30 mouse cellular contexts compared by ENCODE assay signal in genomic region chr6:121376159-121376558, GRCm38 (mm10). TPM values are rescaled to one million over a fixed set of nuclear protein-coding genes. Genes with fewer than 3 reads are reported as not detected.
DNase-seq lines count a peak whose midpoint lies in the region; ATAC-seq and TF ChIP-seq lines count a peak whose summit lies in the region.
"Had no signal": no experiment of that assay in that cellular context is flagged by ENCODE, and none has a peak within 500 bp of the region (broad histone marks: within the 10 kb centered on the region; RNA-seq: fewer than 3 reads in every experiment).

No protein-coding gene starts in this region.

- 56% methylated on average over 12 of the region's 12 CpGs for WGBS in heart, embryonic 11.5 days (ENCODE audit: insufficient replicate concordance)
- 52% methylated on average over 11 of the region's 12 CpGs for WGBS in heart, adult 2 months
- 85% methylated on average over 12 of the region's 12 CpGs for WGBS in forebrain, postnatal 0 days

- DNase-seq in adrenal gland, postnatal 10 days, result peak; percentile 36
- no peak for DNase-seq in adrenal gland, adult 8-10 months
- DNase-seq in heart, adult 2 months, result no peak
- DNase-seq in lung, postnatal 10 days, result peak; percentile 27
- no peak for DNase-seq in lung, postnatal 25 days (ENCODE audit: low spot score)
- DNase-seq in forebrain, postnatal 0 days, result no peak
- DNase-seq: cerebellum, adult 8-10 months; cerebellum, postnatal 36 days; embryo, embryonic 11 days; gastrocnemius, postnatal 10 days; heart, postnatal 36 days; kidney, postnatal 25 days; retina, postnatal 1 day; right cerebral cortex, postnatal 14 days; thymus, postnatal 14 days had no signal

- H3K36me3 ChIP-seq in heart, embryonic 11.5 days (ENCODE audit: control insufficient read depth, insufficient read depth, low read length), result no peaks in the 10 kb centered on the region
- no peaks in the 10 kb centered on the region for H3K36me3 ChIP-seq in heart, adult 2 months (ENCODE audit: control insufficient read depth, insufficient read depth, low read length)
- H3K36me3 ChIP-seq in E14TG2a.4 (ENCODE audit: insufficient read depth, low read length), result no peaks in the 10 kb centered on the region
- no peaks in the 10 kb centered on the region for H3K36me3 ChIP-seq in forebrain, postnatal 0 days (ENCODE audit: insufficient read depth)
- H3K36me3 ChIP-seq: embryonic facial prominence, embryonic 13.5 days; heart, embryonic 10.5 days; limb, embryonic 13.5 days; neural tube, embryonic 13.5 days had no signal

- H3K4me1 ChIP-seq in heart, embryonic 11.5 days (ENCODE audit: control insufficient read depth, insufficient read depth, low read length), result no peaks in the 10 kb centered on the region
- no peaks in the 10 kb centered on the region for H3K4me1 ChIP-seq in heart, adult 2 months (ENCODE audit: control insufficient read depth, insufficient read depth, low read length)
- peaks cover 27% of the 10 kb centered on the region for H3K4me1 ChIP-seq in E14TG2a.4 (replicated peaks; ENCODE audit: low read depth, low read length)
- H3K4me1 ChIP-seq in forebrain, postnatal 0 days (ENCODE audit: insufficient read depth), result no peaks in the 10 kb centered on the region
- H3K4me1 ChIP-seq: heart, embryonic 10.5 days had no signal

- intact Hi-C loops in heart, adult 2 months (cut with DNase I), result no loop called here

- no peaks in the 10 kb centered on the region for H3K9me3 ChIP-seq in heart, embryonic 11.5 days (replicated peaks; ENCODE audit: control insufficient read depth, low read length)
- H3K9me3 ChIP-seq in E14TG2a.4 (ENCODE audit: low read length), result no peaks in the 10 kb centered on the region
- H3K9me3 ChIP-seq in forebrain, postnatal 0 days (ENCODE audit: low read length), result no peaks in the 10 kb centered on the region
- H3K9me3 ChIP-seq: embryonic facial prominence, embryonic 13.5 days; heart, embryonic 10.5 days; hindbrain, embryonic 13.5 days; limb, embryonic 13.5 days; neural tube, embryonic 13.5 days had no signal

- ATAC-seq in heart, embryonic 11.5 days (replicated peaks; ENCODE audit: insufficient number of reproducible peaks, low FRiP score, low TSS enrichment), result 0 out of 2 replicates have a peak, but pooled peaks have one; percentile 18
- no peak for ATAC-seq in forebrain, postnatal 0 days
- ATAC-seq: forebrain, embryonic 16.5 days; intestine, postnatal 0 days had no signal

- no peak overlapping the region for H3K27ac ChIP-seq in heart, embryonic 11.5 days (ENCODE audit: low read depth, low read length)
- no peak overlapping the region for H3K27ac ChIP-seq in heart, adult 2 months
- no peak overlapping the region for H3K27ac ChIP-seq in forebrain, postnatal 0 days (ENCODE audit: low read depth, low read length)
- H3K27ac ChIP-seq: embryonic facial prominence, embryonic 13.5 days; heart, embryonic 10.5 days; hindbrain, embryonic 13.5 days; left cerebral cortex, adult 2 months; limb, embryonic 13.5 days; neural tube, embryonic 13.5 days had no signal

- no peak overlapping the region for H3K9ac ChIP-seq in heart, embryonic 11.5 days (ENCODE audit: low read depth, low read length)
- no peak overlapping the region for H3K9ac ChIP-seq in heart, adult 2 months (ENCODE audit: low read depth, low read length)
- H3K9ac ChIP-seq in forebrain, postnatal 0 days, result no peak overlapping the region
- H3K9ac ChIP-seq: embryonic facial prominence, embryonic 13.5 days; hindbrain, embryonic 13.5 days; limb, embryonic 13.5 days; neural tube, embryonic 13.5 days had no signal

- TF ChIP-seq EP300 in heart, adult 2 months (IDR thresholded peaks at IDR 0.05; ENCODE audit: insufficient read depth, low read depth, low read length), result no peak

- no peak overlapping the region for H3K4me2 ChIP-seq in heart, embryonic 11.5 days
- no peak overlapping the region for H3K4me2 ChIP-seq in forebrain, postnatal 0 days (ENCODE audit: low read depth)
- H3K4me2 ChIP-seq: embryonic facial prominence, embryonic 13.5 days; hindbrain, embryonic 13.5 days; limb, embryonic 13.5 days; liver, embryonic 11.5 days; neural tube, embryonic 13.5 days had no signal

- no peaks in the 10 kb centered on the region for H3K79me2 ChIP-seq in heart, adult 2 months (replicated peaks; ENCODE audit: control insufficient read depth, insufficient read depth, low read length)

- peaks cover 15% of the 10 kb centered on the region for H3K27me3 ChIP-seq in heart, embryonic 11.5 days (ENCODE audit: control insufficient read depth, insufficient read depth, low read length)
- H3K27me3 ChIP-seq in heart, adult 2 months (ENCODE audit: control insufficient read depth, insufficient read depth, low read length), result no peaks in the 10 kb centered on the region
- H3K27me3 ChIP-seq in E14TG2a.4 (ENCODE audit: insufficient read depth, low read length), result peaks cover 44% of the 10 kb centered on the region
- no peaks in the 10 kb centered on the region for H3K27me3 ChIP-seq in forebrain, postnatal 0 days (ENCODE audit: insufficient read depth, low read length)
- H3K27me3 ChIP-seq: embryonic facial prominence, embryonic 13.5 days; neural tube, embryonic 13.5 days had no signal

- no peak for TF ChIP-seq CTCF in heart, adult 2 months (IDR thresholded peaks at IDR 0.05)
- TF ChIP-seq CTCF in E14TG2a.4 (conservative IDR thresholded peaks at IDR 0.05; ENCODE audit: low read length), result no peak
- TF ChIP-seq CTCF in forebrain, postnatal 0 days (IDR thresholded peaks at IDR 0.05; ENCODE audit: low read depth), result no peak

- no peak overlapping the region for H3K4me3 ChIP-seq in heart, embryonic 11.5 days (ENCODE audit: low read depth, low read length)
- H3K4me3 ChIP-seq in heart, adult 2 months, result no peak overlapping the region
- H3K4me3 ChIP-seq in E14TG2a.4 (replicated peaks; ENCODE audit: low read length), result peak overlapping the region; percentile 17; the same call in 1 of the 2 replicates
- no peak overlapping the region for H3K4me3 ChIP-seq in forebrain, postnatal 0 days (ENCODE audit: low read depth, low read length)
- H3K4me3 ChIP-seq: embryonic facial prominence, embryonic 13.5 days; erythroblast, embryonic 14.5 days; heart, embryonic 10.5 days; hindbrain, embryonic 13.5 days; left cerebral cortex, adult 2 months; limb, embryonic 13.5 days; neural tube, embryonic 13.5 days had no signal

- no peak for TF ChIP-seq POLR2A in heart, adult 2 months (IDR thresholded peaks at IDR 0.05; ENCODE audit: insufficient read depth, low read depth, low read length)

RNA-seq across cellular contexts. Expression of gene Slc6a12, which starts 33.3 kb away (rescaled TPM):
- total RNA-seq in adrenal gland, postnatal 10 days (2021), result 1 to 10 TPM; 4.0 to 7.0 TPM
- total RNA-seq in adrenal gland, adult 8-10 months (2022), result under 1 TPM in 3 of 4 experiments, not detected in 1; 0.20 to 0.83 (median 0.55) TPM
- 0.24 TPM in 1 of 2 replicates, not detected in the other for polyA plus RNA-seq in heart, embryonic 11.5 days (2014; fragmentation: Nextera tagmentation; extraction: Ambion mirVana)
- not detected for total RNA-seq in heart, adult 2 months (2021)
- 0.18 and 0.23 TPM in 2 replicates for polyA plus RNA-seq in heart, adult 2 months (2012; rRNA removed)
- 5.0 and 5.6 TPM in 2 replicates for total RNA-seq in forebrain, postnatal 0 days (2014; rRNA removed)
- 2.1 and 2.8 TPM in 2 replicates for polyA plus RNA-seq in forebrain, postnatal 0 days (2015; fragmentation: Nextera tagmentation; extraction: Ambion mirVana)
- total RNA-seq: heart, postnatal 36 days had no signal
- polyA plus RNA-seq: embryonic facial prominence, embryonic 13.5 days; erythroblast, embryonic 14.5 days; heart, embryonic 16.5 days; limb, embryonic 13.5 days; lung, embryonic 16.5 days; stomach, embryonic 14.5 days had no signal

Comparison
In these comparisons a context has a peak if more than half of its experiments do, and no peak if none do; other contexts are left out.
1. DNase-seq: peak in adrenal gland, postnatal 10 days (single experiment) and lung, postnatal 10 days (single experiment); none in adrenal gland, adult 8-10 months (single experiment), heart, adult 2 months (0 of 2), lung, postnatal 25 days (single experiment) and forebrain, postnatal 0 days (single experiment).